Comparison of ENCODE assay signal across 11 mouse cellular contexts in genomic region chr7:24461376-24462051, GRCm38 (mm10). TPM values are rescaled to one million over a fixed set of nuclear protein-coding genes. Genes with fewer than 3 reads are reported as not detected.
DNase-seq lines count a peak whose midpoint lies in the region; ATAC-seq and TF ChIP-seq lines count a peak whose summit lies in the region.
"Had no signal": no experiment of that assay in that cellular context is flagged by ENCODE, and none has a peak within 500 bp of the region (broad histone marks: within the 10 kb centered on the region; RNA-seq: fewer than 3 reads in every experiment).

No protein-coding gene starts in this region.

- no peak for DNase-seq in liver, postnatal 0 days
- DNase-seq in kidney, postnatal 25 days = peak; percentile 75 to 89
- no peak for DNase-seq in cerebellum, postnatal 25 days
- DNase-seq in cerebellum, postnatal 4 days (ENCODE audit: low spot score in 2 of 2) = no peak
- DNase-seq: thymus, postnatal 25 days had no signal

- 0 out of 2 replicates have a peak overlapping the region, but pooled peaks have one; percentile 50 for H3K4me3 ChIP-seq in liver, postnatal 0 days (ENCODE audit: low read depth, low read length)
- no peak overlapping the region for H3K4me3 ChIP-seq in liver, embryonic 12.5 days
- no peak overlapping the region for H3K4me3 ChIP-seq in heart, embryonic 15.5 days
- no peak overlapping the region for H3K4me3 ChIP-seq in stomach, embryonic 16.5 days (replicated peaks; ENCODE audit: low read length)
- H3K4me3 ChIP-seq in forebrain, embryonic 15.5 days = no peak overlapping the region

- no peak for ATAC-seq in liver, postnatal 0 days
- no peak for ATAC-seq in liver, embryonic 12.5 days
- ATAC-seq in heart, embryonic 15.5 days (replicated peaks; ENCODE audit: insufficient number of reproducible peaks, insufficient read depth, low FRiP score, low read depth) = no peak
- no peak for ATAC-seq in stomach, embryonic 16.5 days (ENCODE audit: insufficient read depth, low FRiP score)
- ATAC-seq in forebrain, embryonic 15.5 days (replicated peaks) = no peak

- H3K27me3 ChIP-seq in liver, postnatal 0 days (ENCODE audit: insufficient read depth, low read length) = no peaks in the 10 kb centered on the region
- peaks cover 42% of the 10 kb centered on the region for H3K27me3 ChIP-seq in liver, embryonic 12.5 days (replicated peaks)
- H3K27me3 ChIP-seq in heart, embryonic 15.5 days = peaks cover 11% of the 10 kb centered on the region
- no peaks in the 10 kb centered on the region for H3K27me3 ChIP-seq in stomach, embryonic 16.5 days (ENCODE audit: control insufficient read depth, insufficient read depth, low read length)
- H3K27me3 ChIP-seq in forebrain, embryonic 15.5 days = no peaks in the 10 kb centered on the region; the same call in 1 of the 2 replicates

- WGBS in liver, postnatal 0 days (ENCODE audit: insufficient replicate concordance) = 30% methylated on average over 14 of the region's 14 CpGs
- WGBS in liver, embryonic 12.5 days (ENCODE audit: insufficient replicate concordance) = 28% methylated on average over 14 of the region's 14 CpGs
- 34% methylated on average over 14 of the region's 14 CpGs for WGBS in heart, embryonic 15.5 days
- 44% methylated on average over 14 of the region's 14 CpGs for WGBS in stomach, embryonic 16.5 days
- 70% methylated on average over 14 of the region's 14 CpGs for WGBS in forebrain, embryonic 15.5 days

- no peaks in the 10 kb centered on the region; the same call in none of the 2 replicates for H3K36me3 ChIP-seq in liver, postnatal 0 days (replicated peaks; ENCODE audit: insufficient read depth, low read length)
- H3K36me3 ChIP-seq in liver, embryonic 12.5 days = 0 out of 2 replicates have a peak, but pooled peaks cover 3% of the 10 kb centered on the region
- H3K36me3 ChIP-seq in heart, embryonic 15.5 days = no peaks in the 10 kb centered on the region
- H3K36me3 ChIP-seq in stomach, embryonic 16.5 days (ENCODE audit: control insufficient read depth, insufficient read depth, low read length) = no peaks in the 10 kb centered on the region
- H3K36me3 ChIP-seq in forebrain, embryonic 15.5 days = no peaks in the 10 kb centered on the region

- no peaks in the 10 kb centered on the region for H3K9me3 ChIP-seq in liver, postnatal 0 days (ENCODE audit: low read length)
- no peaks in the 10 kb centered on the region for H3K9me3 ChIP-seq in liver, embryonic 12.5 days (replicated peaks)
- no peaks in the 10 kb centered on the region for H3K9me3 ChIP-seq in heart, embryonic 15.5 days (replicated peaks)
- H3K9me3 ChIP-seq in stomach, embryonic 16.5 days (replicated peaks; ENCODE audit: control insufficient read depth, low read length) = no peaks in the 10 kb centered on the region
- H3K9me3 ChIP-seq in forebrain, embryonic 15.5 days = no peaks in the 10 kb centered on the region

- peaks cover 7% of the 10 kb centered on the region for H3K4me1 ChIP-seq in liver, postnatal 0 days (ENCODE audit: insufficient read depth)
- H3K4me1 ChIP-seq in liver, embryonic 12.5 days = peaks cover 27% of the 10 kb centered on the region
- peaks cover 22% of the 10 kb centered on the region for H3K4me1 ChIP-seq in heart, embryonic 15.5 days (replicated peaks)
- H3K4me1 ChIP-seq in stomach, embryonic 16.5 days (ENCODE audit: control insufficient read depth, insufficient read depth, low read length) = peaks cover 8% of the 10 kb centered on the region; the same call in 1 of the 2 replicates
- H3K4me1 ChIP-seq in forebrain, embryonic 15.5 days = 0 out of 2 replicates have a peak, but pooled peaks cover 3% of the 10 kb centered on the region

- no peak for TF ChIP-seq CTCF in liver, postnatal 0 days (IDR thresholded peaks at IDR 0.05; ENCODE audit: low read depth)

- peak overlapping the region; percentile 81 for H3K27ac ChIP-seq in liver, postnatal 0 days (ENCODE audit: low read depth)
- H3K27ac ChIP-seq in liver, embryonic 12.5 days = no peak overlapping the region
- H3K27ac ChIP-seq in heart, embryonic 15.5 days = peak overlapping the region; percentile 27; the same call in 1 of the 2 replicates
- H3K27ac ChIP-seq in stomach, embryonic 16.5 days (ENCODE audit: low read length) = peak overlapping the region; percentile 48; the same call in 1 of the 2 replicates
- no peak overlapping the region for H3K27ac ChIP-seq in forebrain, embryonic 15.5 days (replicated peaks)

- no peak for TF ChIP-seq EP300 in liver, postnatal 0 days (IDR thresholded peaks at IDR 0.05; ENCODE audit: low read depth)

- H3K9ac ChIP-seq in liver, postnatal 0 days (replicated peaks) = no peak overlapping the region
- no peak overlapping the region for H3K9ac ChIP-seq in liver, embryonic 12.5 days
- no peak overlapping the region for H3K9ac ChIP-seq in heart, embryonic 15.5 days
- no peak overlapping the region for H3K9ac ChIP-seq in stomach, embryonic 16.5 days (ENCODE audit: low read length)
- no peak overlapping the region for H3K9ac ChIP-seq in forebrain, embryonic 15.5 days (replicated peaks)

- peak overlapping the region; percentile 62 for H3K4me2 ChIP-seq in liver, postnatal 0 days (ENCODE audit: low read depth, low read length)
- no peak overlapping the region for H3K4me2 ChIP-seq in liver, embryonic 12.5 days
- H3K4me2 ChIP-seq in heart, embryonic 15.5 days = 0 out of 2 replicates have a peak overlapping the region, but pooled peaks have one; percentile 11
- no peak overlapping the region for H3K4me2 ChIP-seq in stomach, embryonic 16.5 days (ENCODE audit: low read depth, low read length)
- H3K4me2 ChIP-seq in forebrain, embryonic 15.5 days (replicated peaks) = no peak overlapping the region

RNA-seq across cellular contexts. Expression of gene Plaur, which starts 0.8 kb away (rescaled TPM):
- 9.3 and 10.8 TPM in 2 replicates for polyA plus RNA-seq in liver, postnatal 0 days (2015; fragmentation: Nextera tagmentation; extraction: Ambion mirVana)
- 2.6 and 2.8 TPM in 2 replicates for polyA plus RNA-seq in liver, embryonic 12.5 days (2016; fragmentation: Nextera tagmentation; extraction: Ambion mirVana)
- polyA plus RNA-seq in heart, embryonic 15.5 days (2015; fragmentation: Nextera tagmentation; extraction: Ambion mirVana) = 8.2 and 9.9 TPM in 2 replicates
- 13.3 and 15.4 TPM in 2 replicates for polyA plus RNA-seq in stomach, embryonic 16.5 days (2015; fragmentation: Nextera tagmentation; extraction: Ambion mirVana)
- 1.3 and 1.6 TPM in 2 replicates for polyA plus RNA-seq in forebrain, embryonic 15.5 days (2015; fragmentation: Nextera tagmentation; extraction: Ambion mirVana)

RNA-seq across cellular contexts. Expression of gene Irgc1, which starts 9.4 kb away (rescaled TPM):
- 0.18 and 0.28 TPM in 2 replicates for polyA plus RNA-seq in liver, postnatal 0 days (2015; fragmentation: Nextera tagmentation; extraction: Ambion mirVana)
- polyA plus RNA-seq in liver, embryonic 12.5 days (2016; fragmentation: Nextera tagmentation; extraction: Ambion mirVana) = not detected in 2 replicates
- polyA plus RNA-seq in heart, embryonic 15.5 days (2015; fragmentation: Nextera tagmentation; extraction: Ambion mirVana) = not detected in 2 replicates
- 0.17 and 0.26 TPM in 2 replicates for polyA plus RNA-seq in stomach, embryonic 16.5 days (2015; fragmentation: Nextera tagmentation; extraction: Ambion mirVana)
- polyA plus RNA-seq in forebrain, embryonic 15.5 days (2015; fragmentation: Nextera tagmentation; extraction: Ambion mirVana) = not detected in 2 replicates
- polyA plus RNA-seq: embryonic facial prominence, embryonic 11.5 days; limb, embryonic 14.5 days had no signal

RNA-seq across cellular contexts. Expression of gene Cadm4, which starts 20.3 kb away (rescaled TPM):
- polyA plus RNA-seq in liver, postnatal 0 days (2015; fragmentation: Nextera tagmentation; extraction: Ambion mirVana) = 0.17 and 0.46 TPM in 2 replicates
- polyA plus RNA-seq in liver, embryonic 12.5 days (2016; fragmentation: Nextera tagmentation; extraction: Ambion mirVana) = 0.28 and 0.35 TPM in 2 replicates
- polyA plus RNA-seq in heart, embryonic 15.5 days (2015; fragmentation: Nextera tagmentation; extraction: Ambion mirVana) = 1.3 and 2.0 TPM in 2 replicates
- polyA plus RNA-seq in stomach, embryonic 16.5 days (2015; fragmentation: Nextera tagmentation; extraction: Ambion mirVana) = 4.4 TPM in 2 replicates
- polyA plus RNA-seq in forebrain, embryonic 15.5 days (2015; fragmentation: Nextera tagmentation; extraction: Ambion mirVana) = 70.1 and 76.4 TPM in 2 replicates

RNA-seq across cellular contexts. Expression of gene Zfp428, which starts 45.3 kb away (rescaled TPM):
- polyA plus RNA-seq in liver, postnatal 0 days (2015; fragmentation: Nextera tagmentation; extraction: Ambion mirVana) = 3.3 and 4.1 TPM in 2 replicates
- 12.4 and 14.2 TPM in 2 replicates for polyA plus RNA-seq in liver, embryonic 12.5 days (2016; fragmentation: Nextera tagmentation; extraction: Ambion mirVana)
- polyA plus RNA-seq in heart, embryonic 15.5 days (2015; fragmentation: Nextera tagmentation; extraction: Ambion mirVana) = 37.5 and 40.8 TPM in 2 replicates
- polyA plus RNA-seq in stomach, embryonic 16.5 days (2015; fragmentation: Nextera tagmentation; extraction: Ambion mirVana) = 22.3 and 24.6 TPM in 2 replicates
- 296 and 306 TPM in 2 replicates for polyA plus RNA-seq in forebrain, embryonic 15.5 days (2015; fragmentation: Nextera tagmentation; extraction: Ambion mirVana)

RNA-seq across cellular contexts. Expression of gene AC161166.1, which starts 50.7 kb away (rescaled TPM):
- not detected in 2 replicates for polyA plus RNA-seq in liver, postnatal 0 days (2015; fragmentation: Nextera tagmentation; extraction: Ambion mirVana)
- polyA plus RNA-seq in liver, embryonic 12.5 days (2016; fragmentation: Nextera tagmentation; extraction: Ambion mirVana) = 0.20 and 0.24 TPM in 2 replicates
- 0.25 and 0.29 TPM in 2 replicates for polyA plus RNA-seq in heart, embryonic 15.5 days (2015; fragmentation: Nextera tagmentation; extraction: Ambion mirVana)
- 0.19 and 0.30 TPM in 2 replicates for polyA plus RNA-seq in stomach, embryonic 16.5 days (2015; fragmentation: Nextera tagmentation; extraction: Ambion mirVana)
- 1.5 and 1.7 TPM in 2 replicates for polyA plus RNA-seq in forebrain, embryonic 15.5 days (2015; fragmentation: Nextera tagmentation; extraction: Ambion mirVana)

Comparison
In these comparisons a context has a peak if more than half of its experiments do, and no peak if none do; other contexts are left out.
1. H3K27ac ChIP-seq: peak in liver, postnatal 0 days (single experiment), heart, embryonic 15.5 days (single experiment) and stomach, embryonic 16.5 days (single experiment); none in liver, embryonic 12.5 days (single experiment) and forebrain, embryonic 15.5 days (single experiment).
2. H3K4me2 ChIP-seq: peak in liver, postnatal 0 days (single experiment) and heart, embryonic 15.5 days (single experiment); none in liver, embryonic 12.5 days (single experiment), stomach, embryonic 16.5 days (single experiment) and forebrain, embryonic 15.5 days (single experiment).
3. DNase-seq: peak in kidney, postnatal 25 days (2 of 2); none in liver, postnatal 0 days (single experiment), cerebellum, postnatal 25 days (0 of 2) and cerebellum, postnatal 4 days (0 of 2).
4. RNA of gene Cadm4, which starts 20.3 kb away (polyA plus RNA-seq): 70.1 to 76.4 TPM in forebrain, embryonic 15.5 days; 4.4 TPM in stomach, embryonic 16.5 days, 1.3 to 2.0 TPM in heart, embryonic 15.5 days, 0.17 to 0.46 TPM in liver, postnatal 0 days and 0.28 to 0.35 TPM in liver, embryonic 12.5 days; every median in the first group is over 10 times any median in the second.